Mouse (Mus musculus): ENCODE measurements around the gene Cuzd1. TPM values are rescaled to one million over a fixed set of nuclear protein-coding genes. Genes with fewer than 3 reads are reported as not detected.

Gene Cuzd1
- polyA plus RNA-seq, 1 experiment from 2014 or later = 0.64 TPM

GRCm38 (mm10) chr7:131337502-131338068 lies 15.5 kb upstream of the Cuzd1 start:
- Histone ChIP-seq H3K4me1 (ENCODE audit: control insufficient read depth, insufficient read depth, low read length) (no peaks in the 10 kb centered on the region), H3K27me3 (ENCODE audit: control insufficient read depth, insufficient read depth, low read length) (no peaks in the 10 kb centered on the region), H3K36me3 (ENCODE audit: control insufficient read depth, insufficient read depth, low read length) (0 out of 2 replicates have a peak, but pooled peaks cover 5% of the 10 kb centered on the region), H3K9me3 (replicated peaks; ENCODE audit: control insufficient read depth, low read length) (no peaks in the 10 kb centered on the region), H3K4me2 (no peak overlapping the region), H3K4me3 (ENCODE audit: low read depth, low read length) (no peak overlapping the region), H3K9ac (ENCODE audit: low read depth, low read length) (no peak overlapping the region), H3K27ac (ENCODE audit: low read depth, low read length) (no peak overlapping the region)
- 78% methylated on average over 8 of the region's 8 CpGs for WGBS (ENCODE audit: insufficient replicate concordance)
- no peak for ATAC-seq (replicated peaks; ENCODE audit: insufficient number of reproducible peaks, low FRiP score, low TSS enrichment)

GRCm38 (mm10) chr7:131333564-131333963 lies 11.5 kb upstream of the Cuzd1 start, which contains the start of gene Fam24a:
Fam24a (plus strand) TSS chr7:131333864.
- 45% methylated on average over 1 of the region's 1 CpGs for WGBS (ENCODE audit: insufficient replicate concordance)
- no peak within 1 kb of the TSS for H3K4me3 ChIP-seq (ENCODE audit: low read depth, low read length)

GRCm38 (mm10) chr7:131331688-131332087 lies 9.6 kb upstream of the Cuzd1 start:
- Histone ChIP-seq H3K4me3 (ENCODE audit: low read depth, low read length) (no peak overlapping the region), H3K9ac (ENCODE audit: low read depth, low read length) (no peak overlapping the region), H3K27me3 (ENCODE audit: control insufficient read depth, insufficient read depth, low read length) (no peaks in the 10 kb centered on the region), H3K27ac (ENCODE audit: low read depth, low read length) (no peak overlapping the region), H3K4me2 (no peak overlapping the region), H3K36me3 (ENCODE audit: control insufficient read depth, insufficient read depth, low read length) (no peaks in the 10 kb centered on the region), H3K4me1 (ENCODE audit: control insufficient read depth, insufficient read depth, low read length) (no peaks in the 10 kb centered on the region), H3K9me3 (replicated peaks; ENCODE audit: control insufficient read depth, low read length) (no peaks in the 10 kb centered on the region)
- WGBS (ENCODE audit: insufficient replicate concordance) = 42% methylated on average over 2 of the region's 2 CpGs
- ATAC-seq (replicated peaks; ENCODE audit: insufficient number of reproducible peaks, low FRiP score, low TSS enrichment) = no peak

More at GRCm38 (mm10) chr7:131333564-131333963, 11.5 kb upstream of the Cuzd1 start, which contains the start of gene Fam24a:
- Histone ChIP-seq H3K36me3 (ENCODE audit: control insufficient read depth, insufficient read depth, low read length) (no peaks in the 10 kb centered on the region), H3K4me2 (no peak within 1 kb of the TSS), H3K4me1 (ENCODE audit: control insufficient read depth, insufficient read depth, low read length) (no peaks in the 10 kb centered on the region), H3K27me3 (ENCODE audit: control insufficient read depth, insufficient read depth, low read length) (no peaks in the 10 kb centered on the region), H3K27ac (ENCODE audit: low read depth, low read length) (no peak within 1 kb of the TSS), H3K9ac (ENCODE audit: low read depth, low read length) (no peak within 1 kb of the TSS), H3K9me3 (replicated peaks; ENCODE audit: control insufficient read depth, low read length) (no peaks in the 10 kb centered on the region)
- ATAC-seq (replicated peaks; ENCODE audit: insufficient number of reproducible peaks, low FRiP score, low TSS enrichment) = no peak

DNA sequence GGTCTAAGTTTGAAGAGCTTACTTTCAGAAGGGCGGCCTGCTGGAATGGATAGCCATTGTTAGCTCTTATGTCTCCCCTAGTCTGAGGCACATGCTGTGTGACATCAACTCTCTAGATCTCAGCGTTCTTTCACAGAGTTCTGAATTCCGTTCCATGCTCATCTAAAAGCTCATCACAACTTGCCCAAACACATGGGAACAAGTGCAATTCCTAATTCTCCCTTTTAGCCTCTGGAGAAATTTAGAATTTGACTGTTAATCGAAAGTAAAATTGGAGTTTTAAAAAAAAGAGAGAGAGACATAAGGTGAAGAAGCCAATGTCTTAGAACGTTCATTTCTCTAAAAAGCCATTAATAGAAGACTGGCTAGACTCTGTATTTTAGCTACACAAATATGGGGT lies 7.3 kb upstream of the Cuzd1 start, which contains the start of gene Fam24b:
TSS of gene Fam24b (minus strand) at position 101 of the 400 bp plus-strand sequence.
- no peak within 1 kb of the TSS for H3K27ac ChIP-seq (ENCODE audit: low read depth, low read length)
- no peak within 1 kb of the TSS for H3K4me2 ChIP-seq
- no peak within 1 kb of the TSS for H3K9ac ChIP-seq (ENCODE audit: low read depth, low read length)
- H3K27me3 ChIP-seq (ENCODE audit: control insufficient read depth, insufficient read depth, low read length) = no peaks in the 10 kb centered on the region
- no peaks in the 10 kb centered on the region for H3K36me3 ChIP-seq (ENCODE audit: control insufficient read depth, insufficient read depth, low read length)
- H3K9me3 ChIP-seq (replicated peaks; ENCODE audit: control insufficient read depth, low read length) = no peaks in the 10 kb centered on the region
- no peaks in the 10 kb centered on the region for H3K4me1 ChIP-seq (ENCODE audit: control insufficient read depth, insufficient read depth, low read length)
- ATAC-seq (replicated peaks; ENCODE audit: insufficient number of reproducible peaks, low FRiP score, low TSS enrichment) = no peak
- H3K4me3 ChIP-seq (ENCODE audit: low read depth, low read length) = no peak within 1 kb of the TSS
- WGBS (ENCODE audit: insufficient replicate concordance) = 81% methylated on average over 5 of the region's 5 CpGs

DNA sequence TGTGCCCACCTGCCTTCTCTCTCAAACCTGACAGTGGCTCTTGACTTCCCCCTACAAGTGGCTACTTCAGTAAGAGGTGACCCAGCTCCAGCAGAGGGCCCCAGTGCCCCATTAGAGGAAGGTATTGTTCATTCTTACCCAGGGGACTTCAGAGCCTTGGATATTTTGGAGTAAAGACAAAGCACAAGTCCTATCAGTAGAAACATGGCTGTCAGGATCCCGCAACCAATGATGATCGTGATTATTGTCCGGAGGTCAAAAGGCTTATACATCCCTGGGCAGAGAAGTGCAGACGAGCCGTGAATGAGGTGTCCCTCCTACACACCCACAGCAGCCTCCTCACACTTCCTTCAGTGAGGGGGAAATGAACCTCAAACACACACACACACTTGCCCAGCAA lies 5.0 kb upstream of the Cuzd1 start:
- 84% methylated on average over 5 of the region's 5 CpGs for WGBS (ENCODE audit: insufficient replicate concordance)

DNA sequence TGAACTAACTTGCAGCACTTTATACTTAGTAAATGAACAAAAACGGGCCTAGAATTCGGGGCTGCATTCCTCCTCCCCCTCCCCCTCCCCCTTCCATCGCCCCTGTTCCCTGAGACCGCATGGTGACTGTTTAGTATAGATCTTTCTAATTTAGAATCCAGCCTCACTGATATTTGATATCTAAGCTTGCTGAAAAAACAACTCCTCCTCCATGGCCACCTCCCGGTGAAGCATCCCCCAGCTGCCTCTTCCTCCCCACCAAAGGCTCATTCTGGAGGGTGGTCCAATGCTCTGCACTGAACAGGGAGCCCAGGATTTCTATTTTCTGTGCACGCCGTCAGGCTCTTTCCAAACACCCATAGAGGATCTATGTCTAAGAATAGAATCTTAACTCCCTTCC lies 3.8 kb downstream of the Cuzd1 start:
- Histone ChIP-seq H3K4me3 (ENCODE audit: low read depth, low read length) (no peak overlapping the region), H3K4me2 (no peak overlapping the region), H3K36me3 (ENCODE audit: control insufficient read depth, insufficient read depth, low read length) (no peaks in the 10 kb centered on the region), H3K4me1 (ENCODE audit: control insufficient read depth, insufficient read depth, low read length) (no peaks in the 10 kb centered on the region), H3K27me3 (ENCODE audit: control insufficient read depth, insufficient read depth, low read length) (no peaks in the 10 kb centered on the region), H3K9me3 (replicated peaks; ENCODE audit: control insufficient read depth, low read length) (no peaks in the 10 kb centered on the region), H3K27ac (ENCODE audit: low read depth, low read length) (no peak overlapping the region), H3K9ac (ENCODE audit: low read depth, low read length) (no peak overlapping the region)
- 53% methylated on average over 6 of the region's 7 CpGs for WGBS (ENCODE audit: insufficient replicate concordance)
- ATAC-seq (replicated peaks; ENCODE audit: insufficient number of reproducible peaks, low FRiP score, low TSS enrichment) = no peak

More for the DNA sequence above, 5.0 kb upstream of the Cuzd1 start:
- no peaks in the 10 kb centered on the region for H3K9me3 ChIP-seq (replicated peaks; ENCODE audit: control insufficient read depth, low read length)
- H3K36me3 ChIP-seq (ENCODE audit: control insufficient read depth, insufficient read depth, low read length) = no peaks in the 10 kb centered on the region
- no peak for ATAC-seq (replicated peaks; ENCODE audit: insufficient number of reproducible peaks, low FRiP score, low TSS enrichment)
- H3K9ac ChIP-seq (ENCODE audit: low read depth, low read length) = no peak overlapping the region
- H3K4me1 ChIP-seq (ENCODE audit: control insufficient read depth, insufficient read depth, low read length) = no peaks in the 10 kb centered on the region
- H3K27ac ChIP-seq (ENCODE audit: low read depth, low read length) = no peak overlapping the region
- no peak overlapping the region for H3K4me2 ChIP-seq
- no peaks in the 10 kb centered on the region for H3K27me3 ChIP-seq (ENCODE audit: control insufficient read depth, insufficient read depth, low read length)
- no peak overlapping the region for H3K4me3 ChIP-seq (ENCODE audit: low read depth, low read length)

DNA sequence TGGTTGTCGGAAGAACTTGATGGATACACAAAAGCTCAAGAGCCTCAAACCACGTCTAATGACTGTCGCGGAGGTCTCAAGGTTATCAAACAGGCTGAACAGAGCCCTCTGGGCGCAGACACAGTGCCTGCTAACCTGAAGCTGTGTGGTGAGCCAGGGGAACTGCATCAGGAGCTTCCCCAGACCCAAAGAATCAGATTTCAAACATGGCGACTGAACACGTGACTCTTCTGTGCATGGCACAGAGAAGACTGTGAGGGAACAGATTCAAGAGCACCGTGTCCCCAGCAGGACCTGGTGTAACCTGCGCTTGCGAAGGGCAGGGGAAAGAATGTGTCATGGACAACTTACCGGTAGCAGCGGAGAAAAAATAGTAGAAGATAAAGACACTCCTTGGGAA lies 4.5 kb downstream of the Cuzd1 start:
- no peak overlapping the region for H3K9ac ChIP-seq (ENCODE audit: low read depth, low read length)
- no peak overlapping the region for H3K27ac ChIP-seq (ENCODE audit: low read depth, low read length)
- no peaks in the 10 kb centered on the region for H3K9me3 ChIP-seq (replicated peaks; ENCODE audit: control insufficient read depth, low read length)
- H3K36me3 ChIP-seq (ENCODE audit: control insufficient read depth, insufficient read depth, low read length) = no peaks in the 10 kb centered on the region
- H3K4me2 ChIP-seq = no peak overlapping the region
- WGBS (ENCODE audit: insufficient replicate concordance) = 51% methylated on average over 12 of the region's 12 CpGs
- no peak for ATAC-seq (replicated peaks; ENCODE audit: insufficient number of reproducible peaks, low FRiP score, low TSS enrichment)
- H3K4me1 ChIP-seq (ENCODE audit: control insufficient read depth, insufficient read depth, low read length) = no peaks in the 10 kb centered on the region
- no peak overlapping the region for H3K4me3 ChIP-seq (ENCODE audit: low read depth, low read length)
- no peaks in the 10 kb centered on the region for H3K27me3 ChIP-seq (ENCODE audit: control insufficient read depth, insufficient read depth, low read length)

DNA sequence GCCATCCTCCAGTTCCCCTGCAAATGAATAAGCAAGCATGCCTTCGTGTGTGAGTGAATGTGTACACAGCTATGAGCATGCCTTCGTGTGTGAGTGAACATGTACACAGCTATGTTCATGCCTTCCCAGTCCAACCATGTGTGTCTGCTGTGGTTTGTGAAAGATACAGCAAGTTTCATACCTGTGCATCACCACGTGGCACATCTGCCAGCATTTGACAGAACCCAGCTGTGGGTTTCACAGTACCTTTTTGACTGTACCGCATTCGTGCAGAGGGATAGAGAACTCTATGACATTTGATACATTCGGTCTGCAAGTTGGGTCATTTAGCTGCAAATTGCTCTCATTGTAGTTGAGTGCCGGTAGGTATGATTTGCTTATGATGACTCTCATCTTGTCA lies 7.6 kb downstream of the Cuzd1 start:
- Histone ChIP-seq H3K9me3 (replicated peaks; ENCODE audit: control insufficient read depth, low read length) (no peaks in the 10 kb centered on the region), H3K9ac (ENCODE audit: low read depth, low read length) (no peak overlapping the region), H3K27me3 (ENCODE audit: control insufficient read depth, insufficient read depth, low read length) (no peaks in the 10 kb centered on the region), H3K36me3 (ENCODE audit: control insufficient read depth, insufficient read depth, low read length) (no peaks in the 10 kb centered on the region), H3K27ac (ENCODE audit: low read depth, low read length) (no peak overlapping the region), H3K4me3 (ENCODE audit: low read depth, low read length) (no peak overlapping the region), H3K4me1 (ENCODE audit: control insufficient read depth, insufficient read depth, low read length) (no peaks in the 10 kb centered on the region), H3K4me2 (no peak overlapping the region)
- 81% methylated on average over 7 of the region's 7 CpGs for WGBS (ENCODE audit: insufficient replicate concordance)
- ATAC-seq (replicated peaks; ENCODE audit: insufficient number of reproducible peaks, low FRiP score, low TSS enrichment) = no peak

GRCm38 (mm10) chr7:131306733-131307132 lies 15.4 kb downstream of the Cuzd1 start:
- Histone ChIP-seq H3K4me2 (no peak overlapping the region), H3K4me1 (ENCODE audit: control insufficient read depth, insufficient read depth, low read length) (no peaks in the 10 kb centered on the region), H3K36me3 (ENCODE audit: control insufficient read depth, insufficient read depth, low read length) (no peaks in the 10 kb centered on the region), H3K27me3 (ENCODE audit: control insufficient read depth, insufficient read depth, low read length) (no peaks in the 10 kb centered on the region), H3K9me3 (replicated peaks; ENCODE audit: control insufficient read depth, low read length) (no peaks in the 10 kb centered on the region), H3K9ac (ENCODE audit: low read depth, low read length) (no peak overlapping the region), H3K4me3 (ENCODE audit: low read depth, low read length) (no peak overlapping the region), H3K27ac (ENCODE audit: low read depth, low read length) (no peak overlapping the region)
- WGBS (ENCODE audit: insufficient replicate concordance) = 71% methylated on average over 5 of the region's 5 CpGs
- no peak for ATAC-seq (replicated peaks; ENCODE audit: insufficient number of reproducible peaks, low FRiP score, low TSS enrichment)

Data from heart, embryonic 11.5 days (tissue).